ENCODE assay signal across 8 mouse cellular contexts in genomic region chr3:129299874-129300273, GRCm38 (mm10). TPM values are rescaled to one million over a fixed set of nuclear protein-coding genes. Genes with fewer than 3 reads are reported as not detected.
DNase-seq lines count a peak whose midpoint lies in the region; ATAC-seq lines count a peak whose summit lies in the region.

No protein-coding gene starts in this region.

- no peak overlapping the region for H3K4me3 ChIP-seq in midbrain, embryonic 11.5 days (ENCODE audit: low read depth, low read length)
- no peak overlapping the region for H3K4me3 ChIP-seq in midbrain, embryonic 16.5 days (ENCODE audit: low read depth, low read length)

- no peaks in the 10 kb centered on the region for H3K27me3 ChIP-seq in midbrain, embryonic 11.5 days (ENCODE audit: control insufficient read depth, insufficient read depth, low read length)
- no peaks in the 10 kb centered on the region for H3K27me3 ChIP-seq in midbrain, embryonic 16.5 days (ENCODE audit: control insufficient read depth, insufficient read depth, low read depth, low read length)

- intact Hi-C loops in heart, postnatal 36 days (cut with DNase I), result loop anchor here (2.0 to 5.0 kb wide), 3 partner anchors 232 to 777 kb away; partner anchors contain the start of gene Elovl6

- ATAC-seq in midbrain, embryonic 11.5 days (ENCODE audit: low FRiP score), result no peak
- ATAC-seq in midbrain, embryonic 16.5 days, result no peak
- peak; percentile 55 for ATAC-seq in activated CD4-positive, CD25-positive, alpha-beta regulatory T cell, adult 4 months

- H3K4me1 ChIP-seq in midbrain, embryonic 11.5 days (ENCODE audit: control insufficient read depth, insufficient read depth, low read length), result peaks cover 2% of the 10 kb centered on the region; the same call in 1 of the 2 replicates
- H3K4me1 ChIP-seq in midbrain, embryonic 16.5 days (ENCODE audit: control insufficient read depth, insufficient read depth, low read length), result no peaks in the 10 kb centered on the region

- WGBS in midbrain, embryonic 11.5 days, result 66% methylated on average over 1 of the region's 1 CpGs
- WGBS in midbrain, embryonic 16.5 days, result 74% methylated on average over 1 of the region's 1 CpGs

- H3K27ac ChIP-seq in midbrain, embryonic 11.5 days (ENCODE audit: low read depth, low read length), result no peak overlapping the region
- H3K27ac ChIP-seq in midbrain, embryonic 16.5 days (ENCODE audit: low read length), result no peak overlapping the region

- DNase-seq in heart, adult 8-10 months (ENCODE audit: low spot score), result peak; percentile 44
- no peak for DNase-seq in heart, postnatal 36 days
- peak; percentile 90 for DNase-seq in midbrain, embryonic 11.5 days (ENCODE audit: low spot score, missing footprints)
- peak; percentile 48 for DNase-seq in lung, postnatal 25 days (ENCODE audit: low spot score)
- DNase-seq in urinary bladder, adult 2 months (ENCODE audit: low spot score), result no peak
- no peak for DNase-seq in urinary bladder, postnatal 25 days (ENCODE audit: low spot score)

- no peaks in the 10 kb centered on the region for H3K9me3 ChIP-seq in midbrain, embryonic 11.5 days (ENCODE audit: control insufficient read depth, low read length)
- no peaks in the 10 kb centered on the region for H3K9me3 ChIP-seq in midbrain, embryonic 16.5 days (replicated peaks; ENCODE audit: control insufficient read depth, low read length, poor library complexity, severe bottlenecking)

- H3K9ac ChIP-seq in midbrain, embryonic 11.5 days (ENCODE audit: low read length), result no peak overlapping the region
- no peak overlapping the region for H3K9ac ChIP-seq in midbrain, embryonic 16.5 days (ENCODE audit: low read depth, low read length)

- H3K4me2 ChIP-seq in midbrain, embryonic 11.5 days, result no peak overlapping the region
- no peak overlapping the region for H3K4me2 ChIP-seq in midbrain, embryonic 16.5 days (ENCODE audit: low read length)

- H3K36me3 ChIP-seq in midbrain, embryonic 11.5 days (ENCODE audit: control insufficient read depth, insufficient read depth, low read length), result no peaks in the 10 kb centered on the region
- no peaks in the 10 kb centered on the region for H3K36me3 ChIP-seq in midbrain, embryonic 16.5 days (ENCODE audit: control insufficient read depth, insufficient read depth, low read length)

RNA-seq across cellular contexts. Expression of gene Enpep, which starts 32.6 kb away (rescaled TPM):
- total RNA-seq in heart, adult 8-10 months (2022), result 1 to 10 TPM; 5.0 to 7.2 (median 6.2) TPM
- 1 to 10 TPM; 6.3 to 7.8 TPM for total RNA-seq in heart, postnatal 36 days (2021)
- polyA plus RNA-seq in midbrain, embryonic 11.5 days (2014; fragmentation: Nextera tagmentation; extraction: Ambion mirVana), result 0.15 TPM in 1 of 2 replicates, not detected in the other
- polyA plus RNA-seq in midbrain, embryonic 16.5 days (2015; fragmentation: Nextera tagmentation; extraction: Ambion mirVana), result 1.7 and 2.2 TPM in 2 replicates
- not detected for polyA plus RNA-seq in activated CD4-positive, CD25-positive, alpha-beta regulatory T cell, adult 4 months (2017; shearing (Covaris generic))
- polyA plus RNA-seq in urinary bladder, adult 2 months (2012; rRNA removed), result 5.7 and 6.2 TPM in 2 replicates

Comparison
In these comparisons a context has a peak if more than half of its experiments do, and no peak if none do; other contexts are left out.
1. DNase-seq: peak in heart, adult 8-10 months (single experiment), midbrain, embryonic 11.5 days (single experiment) and lung, postnatal 25 days (single experiment); none in heart, postnatal 36 days (0 of 2), urinary bladder, adult 2 months (single experiment) and urinary bladder, postnatal 25 days (single experiment).